Mouse (Mus musculus) myocyte (in vitro differentiated cells): ENCODE measurements at regions not wholly inside any gene's neighbourhood (a gene's known extent, or its start where the extent isn't known, plus 50 kb on each side); places are given as distances from the start of the nearest gene placed in this dataset.

Experiments
- H3K27me3 ChIP-seq: one replicate; pipeline ENCODE4 v1.6.1; 2011; ENCODE audit not compliant: control insufficient read depth, insufficient read depth, insufficient read length
- H3K36me3 ChIP-seq: one replicate; pipeline ENCODE4 v1.6.1; 2011; ENCODE audit not compliant: control insufficient read depth, insufficient read depth
- H3K4me2 ChIP-seq: one replicate; pipeline ENCODE4 v1.6.1; 2011; ENCODE audit warnings: low read depth, control low read depth
- H3K4me3 ChIP-seq: one replicate; pipeline ENCODE4 v1.5.1; 2011; ENCODE audit warnings: mild to moderate bottlenecking, control low read depth, moderate library complexity
- H3K79me2 ChIP-seq: one replicate; pipeline ENCODE4 v1.6.1; 2011; ENCODE audit not compliant: control insufficient read depth, insufficient read depth
- H3ac ChIP-seq: one replicate; pipeline ENCODE4 v1.6.1; 2011; ENCODE audit not compliant: control insufficient read depth, insufficient read length
- CEBPB ChIP-seq: IDR thresholded peaks from 2 replicates; pipeline ENCODE4 v1.6.1; 2011; ENCODE audit warnings: mild to moderate bottlenecking, moderate library complexity; ENCODE audit not compliant: poor library complexity, insufficient read depth, severe bottlenecking
- E2F4 ChIP-seq: IDR thresholded peaks from one replicate; pipeline ENCODE4 v1.6.1; 2011; ENCODE audit warnings: mild to moderate bottlenecking, control low read depth, moderate library complexity; ENCODE audit not compliant: insufficient read depth
- MAX ChIP-seq: IDR thresholded peaks from one replicate; pipeline ENCODE4 v1.6.1; 2011; ENCODE audit warnings: low read depth, mild to moderate bottlenecking, control low read depth
- MYOD1 ChIP-seq, 3 experiments: IDR thresholded peaks; one replicate each; pipeline ENCODE4 v1.6.1; 2011; ENCODE audit warnings: control low read depth in 2 of 3, low read depth in 2 of 3, mild to moderate bottlenecking in 2 of 3, moderate library complexity in 1 of 3; ENCODE audit not compliant: insufficient read length in 2 of 3, control insufficient read depth in 1 of 3
- MYOG ChIP-seq, 3 experiments: IDR thresholded peaks; one replicate each; pipeline ENCODE4 v1.6.1; 2011; ENCODE audit warnings: control low read depth in 2 of 3, low read depth in 2 of 3, mild to moderate bottlenecking in 2 of 3; ENCODE audit not compliant: insufficient read length in 2 of 3, control insufficient read depth in 1 of 3, insufficient read depth in 1 of 3
- POLR2A ChIP-seq: IDR thresholded peaks from one replicate; pipeline ENCODE4 v1.6.1; 2011; ENCODE audit warnings: low read depth, mild to moderate bottlenecking, control low read depth, moderate library complexity; ENCODE audit not compliant: insufficient read length
- POLR2AphosphoS2 ChIP-seq: IDR thresholded peaks from one replicate; pipeline ENCODE4 v1.6.1; 2011; ENCODE audit warnings: low read depth, control low read depth; ENCODE audit not compliant: insufficient read length
- REST ChIP-seq: IDR thresholded peaks from one replicate; pipeline ENCODE4 v1.6.1; 2011; ENCODE audit warnings: mild to moderate bottlenecking, control low read depth, moderate library complexity; ENCODE audit not compliant: insufficient read depth, insufficient read length
- SRF ChIP-seq: IDR thresholded peaks from one replicate; pipeline ENCODE4 v1.6.1; 2011; ENCODE audit warnings: low read depth; ENCODE audit not compliant: control insufficient read depth, insufficient read length
- TCF12 ChIP-seq: IDR thresholded peaks from one replicate; pipeline ENCODE4 v1.6.1; 2011; ENCODE audit warnings: mild to moderate bottlenecking, control low read depth; ENCODE audit not compliant: poor library complexity, insufficient read depth, severe bottlenecking
- TCF3 ChIP-seq: IDR thresholded peaks from one replicate; pipeline ENCODE4 v1.6.1; 2011; ENCODE audit warnings: low read depth, control low read depth; ENCODE audit not compliant: insufficient read length
- USF1 ChIP-seq: IDR thresholded peaks from one replicate; pipeline ENCODE4 v1.6.1; 2011; ENCODE audit warnings: low read depth, mild to moderate bottlenecking, control low read depth, moderate library complexity

DNA sequence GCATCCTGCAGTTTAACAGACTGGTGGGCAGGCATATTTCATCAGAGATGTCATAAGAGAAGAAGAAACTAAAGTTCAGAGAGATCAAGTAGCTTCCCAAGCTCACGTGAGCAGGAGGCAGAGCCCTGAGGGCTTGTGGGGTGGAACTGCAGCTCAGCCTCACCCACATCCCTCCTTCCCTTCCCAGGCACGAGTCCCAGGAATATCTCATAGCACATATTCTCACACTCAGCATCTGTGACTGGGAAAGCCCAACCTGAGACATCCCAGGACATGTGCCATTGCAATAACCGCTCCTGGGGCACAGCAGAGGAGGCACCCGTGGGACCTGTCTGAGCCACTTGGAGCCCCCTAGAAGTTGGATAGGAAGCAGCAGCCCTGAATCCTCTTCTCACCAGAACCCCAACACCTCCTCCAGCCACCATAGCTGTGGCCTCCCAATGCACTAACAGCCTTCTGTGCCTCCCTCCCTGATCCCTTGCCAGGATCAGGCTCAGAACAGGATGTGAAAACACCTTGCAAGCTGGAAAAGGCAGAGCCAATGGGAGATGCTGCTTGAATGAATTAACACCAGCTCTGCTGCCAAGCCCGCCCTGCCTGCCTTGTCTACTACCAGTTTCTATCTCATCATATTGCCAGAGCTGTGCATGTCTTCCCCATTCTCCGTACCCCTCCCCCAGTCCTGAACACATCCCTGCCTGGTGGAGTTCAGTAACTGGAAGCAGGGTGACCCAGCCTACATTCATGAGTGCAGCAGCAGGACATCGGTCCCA is 107.4 kb downstream of the Aipl1 start:
- no peaks in the 10 kb centered on the region for H3K79me2 ChIP-seq

DNA sequence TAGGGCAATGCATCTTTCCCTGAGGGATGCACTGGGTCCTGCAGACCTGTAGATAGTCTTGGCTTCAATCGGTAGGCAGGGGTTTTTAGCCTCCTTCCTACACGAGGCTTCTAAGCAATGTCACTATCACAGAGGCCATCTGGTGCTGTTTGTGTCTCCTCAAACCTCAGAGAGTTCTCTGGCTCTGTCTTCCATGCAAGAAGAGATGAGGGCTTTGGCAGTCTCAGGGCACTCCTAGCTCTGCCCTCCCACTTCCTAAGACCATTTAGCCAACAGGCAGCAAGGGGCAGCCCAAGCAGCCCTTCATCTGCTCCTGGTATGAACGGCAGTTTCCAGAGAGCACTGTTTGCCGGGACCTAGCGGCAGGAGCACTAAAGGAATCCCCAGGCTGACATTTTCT is 122.6 kb downstream of the Aipl1 start:
- no peak overlapping the region for H3K4me2 ChIP-seq
- H3K36me3 ChIP-seq: no peaks in the 10 kb centered on the region
- H3ac ChIP-seq: no peak overlapping the region
- no peak for TF ChIP-seq USF1
- TF ChIP-seq MAX: no peak
- TF ChIP-seq MYOG (IDR thresholded peaks at IDR 0.05; ENCODE audit: control insufficient read depth in 1 of 3, insufficient read depth in 1 of 3, insufficient read length in 2 of 3, low read depth in 2 of 3): no peak
- no peak for TF ChIP-seq POLR2AphosphoS2
- no peak for TF ChIP-seq TCF3
- H3K4me3 ChIP-seq: no peak overlapping the region
- H3K79me2 ChIP-seq: no peaks in the 10 kb centered on the region
- H3K27me3 ChIP-seq: no peaks in the 10 kb centered on the region

More for the DNA sequence above, 107.4 kb downstream of the Aipl1 start:
- TF ChIP-seq POLR2A (no peak), TCF3 (no peak), TCF12 (no peak), SRF (no peak), E2F4 (no peak), MAX (no peak), POLR2AphosphoS2 (no peak), REST (no peak), MYOG (IDR thresholded peaks at IDR 0.05; ENCODE audit: control insufficient read depth in 1 of 3, insufficient read depth in 1 of 3, insufficient read length in 2 of 3, low read depth in 2 of 3) (no peak), USF1 (no peak), CEBPB (no peak), MYOD1 (IDR thresholded peaks at IDR 0.05; ENCODE audit: control insufficient read depth in 1 of 3, insufficient read length in 2 of 3, low read depth in 2 of 3) (no peak)
- no peaks in the 10 kb centered on the region for H3K27me3 ChIP-seq
- no peak overlapping the region for H3K4me3 ChIP-seq
- no peak overlapping the region for H3K4me2 ChIP-seq
- no peaks in the 10 kb centered on the region for H3K36me3 ChIP-seq
- H3ac ChIP-seq: no peak overlapping the region

DNA sequence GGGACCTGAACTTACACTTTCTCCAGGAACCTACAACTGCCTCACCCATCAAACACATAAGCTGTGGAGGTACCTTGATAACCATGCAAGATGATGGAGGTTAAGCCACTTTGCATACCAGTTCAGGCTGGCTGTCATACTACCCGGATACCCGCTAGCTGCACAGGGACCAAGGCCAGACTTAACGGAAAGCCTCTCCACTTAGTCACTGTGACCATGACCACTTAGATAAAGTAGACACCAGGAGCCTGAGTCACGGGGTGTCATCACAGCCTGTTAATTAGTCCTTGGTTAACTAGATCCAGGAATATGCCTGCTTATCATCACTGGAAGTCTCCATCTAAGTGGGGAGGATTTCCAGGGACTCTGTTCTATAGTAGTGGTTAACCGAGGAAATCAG is 124.7 kb downstream of the Aipl1 start:
- TF ChIP-seq E2F4: no peak
- TF ChIP-seq MAX: no peak
- TF ChIP-seq TCF3: no peak
- TF ChIP-seq TCF12: no peak
- TF ChIP-seq MYOD1 (IDR thresholded peaks at IDR 0.05; ENCODE audit: control insufficient read depth in 1 of 3, insufficient read length in 2 of 3, low read depth in 2 of 3): no peak
- TF ChIP-seq USF1: no peak
- TF ChIP-seq POLR2A: no peak
- TF ChIP-seq CEBPB: no peak
- TF ChIP-seq SRF: no peak
- no peak for TF ChIP-seq REST
- TF ChIP-seq MYOG (IDR thresholded peaks at IDR 0.05; ENCODE audit: control insufficient read depth in 1 of 3, insufficient read depth in 1 of 3, insufficient read length in 2 of 3, low read depth in 2 of 3): no peak
- no peak for TF ChIP-seq POLR2AphosphoS2
- no peaks in the 10 kb centered on the region for H3K79me2 ChIP-seq
- no peaks in the 10 kb centered on the region for H3K36me3 ChIP-seq
- no peak overlapping the region for H3K4me3 ChIP-seq
- no peak overlapping the region for H3ac ChIP-seq
- no peaks in the 10 kb centered on the region for H3K27me3 ChIP-seq
- no peak overlapping the region for H3K4me2 ChIP-seq

DNA sequence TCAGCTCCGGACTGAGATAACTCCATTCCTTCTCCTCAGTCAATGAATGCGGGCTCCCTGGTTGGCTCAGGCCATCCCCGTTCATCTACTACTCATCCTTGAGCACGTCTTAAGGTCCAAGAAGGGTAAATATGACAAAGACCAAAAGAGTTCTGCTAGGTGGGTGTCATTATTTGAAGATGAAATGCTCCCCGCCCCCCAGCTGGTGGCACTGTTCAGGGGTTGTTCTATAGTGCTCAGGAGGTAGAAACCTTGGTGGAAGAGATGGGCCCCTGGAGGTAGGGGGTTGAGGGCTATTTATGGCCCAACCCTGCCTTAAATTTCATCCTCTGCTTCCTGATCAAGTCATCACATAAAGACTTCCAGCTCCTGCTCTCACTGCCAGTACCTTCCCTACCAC is 126.0 kb downstream of the Aipl1 start:
- TF ChIP-seq MYOD1 (IDR thresholded peaks at IDR 0.05; ENCODE audit: control insufficient read depth in 1 of 3, insufficient read length in 2 of 3, low read depth in 2 of 3) (no peak), USF1 (no peak), POLR2A (no peak), MAX (no peak), TCF3 (no peak), POLR2AphosphoS2 (no peak), E2F4 (no peak), MYOG (IDR thresholded peaks at IDR 0.05; ENCODE audit: control insufficient read depth in 1 of 3, insufficient read depth in 1 of 3, insufficient read length in 2 of 3, low read depth in 2 of 3) (no peak), SRF (no peak), REST (no peak), TCF12 (no peak), CEBPB (no peak)
- Histone ChIP-seq H3K27me3 (no peaks in the 10 kb centered on the region), H3K4me3 (no peak overlapping the region), H3ac (no peak overlapping the region), H3K79me2 (no peaks in the 10 kb centered on the region), H3K36me3 (no peaks in the 10 kb centered on the region), H3K4me2 (no peak overlapping the region)

DNA sequence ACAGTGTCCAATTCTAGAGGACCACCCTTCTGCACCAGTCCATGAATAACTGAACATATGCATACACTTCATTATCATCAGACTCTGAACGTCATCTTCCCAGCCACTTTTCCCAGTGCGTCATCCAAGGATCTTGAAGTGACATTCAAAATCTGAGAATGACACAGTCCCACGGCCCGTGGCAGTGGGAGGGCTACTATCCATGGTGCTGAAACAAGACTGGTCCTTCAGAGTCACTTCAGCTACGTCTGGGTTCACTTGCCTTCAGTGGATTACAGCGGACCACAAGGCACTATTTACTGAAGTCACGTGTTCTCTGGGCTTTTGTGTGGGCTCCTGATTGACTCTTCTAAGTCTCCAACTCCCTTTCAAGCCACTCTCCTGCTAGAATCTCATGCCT is 128.7 kb downstream of the Aipl1 start:
- Histone ChIP-seq H3K27me3 (no peaks in the 10 kb centered on the region), H3K4me2 (no peak overlapping the region), H3K79me2 (no peaks in the 10 kb centered on the region), H3K4me3 (no peak overlapping the region), H3K36me3 (no peaks in the 10 kb centered on the region), H3ac (no peak overlapping the region)
- peak; percentile 76 for TF ChIP-seq REST
- no peak for TF ChIP-seq POLR2AphosphoS2
- TF ChIP-seq E2F4: no peak
- TF ChIP-seq TCF12: no peak
- TF ChIP-seq TCF3: no peak
